In the genomic region with DNA sequence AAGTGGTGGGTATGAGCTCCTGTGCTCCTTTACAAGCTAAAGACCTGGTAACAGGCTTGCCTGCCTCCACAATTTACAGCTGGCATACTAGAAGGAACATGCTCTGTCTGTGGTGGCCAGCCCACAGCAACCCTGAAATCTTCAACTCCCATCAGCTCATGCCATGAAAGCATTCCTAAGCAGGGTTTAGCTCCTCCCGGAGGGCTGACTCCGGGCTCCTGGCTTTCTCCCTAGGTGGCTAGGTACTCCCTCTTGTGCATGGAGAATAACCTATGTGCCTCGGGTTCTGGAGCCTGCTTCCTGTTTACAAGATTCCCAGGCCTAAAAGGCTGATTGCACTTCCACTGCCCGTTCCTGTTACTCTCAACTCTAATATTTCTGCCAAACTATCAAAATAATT, we compare ENCODE assay signal across 16 mouse cellular contexts. TPM values are rescaled to one million over a fixed set of nuclear protein-coding genes. Genes with fewer than 3 reads are reported as not detected.
DNase-seq lines count a peak whose midpoint lies in the region; ATAC-seq and TF ChIP-seq lines count a peak whose summit lies in the region.
"Had no signal": no experiment of that assay in that cellular context is flagged by ENCODE, and none has a peak within 500 bp of the region (broad histone marks: within the 10 kb centered on the region; RNA-seq: fewer than 3 reads in every experiment).

No protein-coding gene starts in this region.

- WGBS in intestine, postnatal 0 days, result 50% methylated on average over 4 of the region's 4 CpGs
- WGBS in intestine, embryonic 16.5 days, result 36% methylated on average over 4 of the region's 4 CpGs
- 83% methylated on average over 4 of the region's 4 CpGs for whole genome bisulfite sequencing in midbrain, embryonic 11.5 days
- WGBS in midbrain, embryonic 16.5 days, result 63% methylated on average over 4 of the region's 4 CpGs
- WGBS in liver, embryonic 13.5 days (ENCODE audit: insufficient replicate concordance), result 75% methylated on average over 4 of the region's 4 CpGs

- H3K4me3 ChIP-seq in intestine, postnatal 0 days (ENCODE audit: low read depth, low read length), result no peak overlapping the region
- H3K4me3 ChIP-seq in intestine, embryonic 16.5 days (ENCODE audit: low read length), result no peak overlapping the region
- H3K4me3 ChIP-seq in midbrain, embryonic 11.5 days (ENCODE audit: low read depth, low read length), result no peak overlapping the region
- no peak overlapping the region for H3K4me3 ChIP-seq in midbrain, embryonic 16.5 days (ENCODE audit: low read depth, low read length)
- H3K4me3 ChIP-seq in liver, embryonic 13.5 days (replicated peaks), result no peak overlapping the region
- H3K4me3 ChIP-seq: kidney, embryonic 15.5 days; neural tube, embryonic 12.5 days had no signal

- no peaks in the 10 kb centered on the region for H3K27me3 ChIP-seq in intestine, postnatal 0 days (replicated peaks; ENCODE audit: control insufficient read depth, insufficient read depth, low read length)
- H3K27me3 ChIP-seq in intestine, embryonic 16.5 days (replicated peaks; ENCODE audit: control insufficient read depth, insufficient read depth, low read length), result no peaks in the 10 kb centered on the region
- no peaks in the 10 kb centered on the region for H3K27me3 ChIP-seq in midbrain, embryonic 11.5 days (ENCODE audit: control insufficient read depth, insufficient read depth, low read length)
- H3K27me3 ChIP-seq in midbrain, embryonic 16.5 days (ENCODE audit: control insufficient read depth, insufficient read depth, low read depth, low read length), result no peaks in the 10 kb centered on the region
- no peaks in the 10 kb centered on the region for H3K27me3 ChIP-seq in liver, embryonic 13.5 days
- H3K27me3 ChIP-seq: kidney, embryonic 15.5 days; neural tube, embryonic 12.5 days had no signal

- no peak overlapping the region for H3K9ac ChIP-seq in intestine, postnatal 0 days (ENCODE audit: low read depth, low read length)
- no peak overlapping the region for H3K9ac ChIP-seq in intestine, embryonic 16.5 days (ENCODE audit: low read depth, low read length)
- H3K9ac ChIP-seq in midbrain, embryonic 11.5 days (ENCODE audit: low read length), result no peak overlapping the region
- no peak overlapping the region for H3K9ac ChIP-seq in midbrain, embryonic 16.5 days (ENCODE audit: low read depth, low read length)
- H3K9ac ChIP-seq in liver, embryonic 13.5 days, result no peak overlapping the region
- H3K9ac ChIP-seq: kidney, embryonic 15.5 days; neural tube, embryonic 12.5 days had no signal

- no peak overlapping the region for H3K4me2 ChIP-seq in intestine, postnatal 0 days (replicated peaks; ENCODE audit: low read depth)
- no peak overlapping the region for H3K4me2 ChIP-seq in intestine, embryonic 16.5 days (ENCODE audit: low read depth, low read length)
- no peak overlapping the region for H3K4me2 ChIP-seq in midbrain, embryonic 11.5 days
- no peak overlapping the region for H3K4me2 ChIP-seq in midbrain, embryonic 16.5 days (ENCODE audit: low read length)
- no peak overlapping the region for H3K4me2 ChIP-seq in liver, embryonic 13.5 days
- H3K4me2 ChIP-seq: kidney, embryonic 15.5 days; neural tube, embryonic 12.5 days had no signal

- 0 out of 2 replicates have a peak overlapping the region, but pooled peaks have one; percentile 50 for H3K27ac ChIP-seq in intestine, postnatal 0 days (ENCODE audit: low read depth, low read length)
- H3K27ac ChIP-seq in intestine, embryonic 16.5 days (ENCODE audit: low read length), result no peak overlapping the region
- H3K27ac ChIP-seq in midbrain, embryonic 11.5 days (ENCODE audit: low read depth, low read length), result no peak overlapping the region
- no peak overlapping the region for H3K27ac ChIP-seq in midbrain, embryonic 16.5 days (ENCODE audit: low read length)
- no peak overlapping the region for H3K27ac ChIP-seq in liver, embryonic 13.5 days
- H3K27ac ChIP-seq: kidney, embryonic 15.5 days; macrophage; neural tube, embryonic 12.5 days had no signal

- H3K9me3 ChIP-seq in intestine, postnatal 0 days (ENCODE audit: control insufficient read depth), result no peaks in the 10 kb centered on the region
- no peaks in the 10 kb centered on the region for H3K9me3 ChIP-seq in intestine, embryonic 16.5 days (ENCODE audit: control insufficient read depth, low read length)
- H3K9me3 ChIP-seq in midbrain, embryonic 11.5 days (ENCODE audit: control insufficient read depth, low read length), result no peaks in the 10 kb centered on the region
- H3K9me3 ChIP-seq in midbrain, embryonic 16.5 days (replicated peaks; ENCODE audit: control insufficient read depth, low read length, poor library complexity, severe bottlenecking), result no peaks in the 10 kb centered on the region
- no peaks in the 10 kb centered on the region for H3K9me3 ChIP-seq in liver, embryonic 13.5 days (replicated peaks)
- H3K9me3 ChIP-seq: kidney, embryonic 15.5 days; neural tube, embryonic 12.5 days had no signal

- no peak for ATAC-seq in intestine, postnatal 0 days
- no peak for ATAC-seq in intestine, embryonic 16.5 days
- no peak for ATAC-seq in midbrain, embryonic 11.5 days (ENCODE audit: low FRiP score)
- no peak for ATAC-seq in midbrain, embryonic 16.5 days
- ATAC-seq in liver, embryonic 13.5 days (ENCODE audit: low read depth), result peak; percentile 13; the same call in 1 of the 2 replicates
- ATAC-seq in frontal cortex, adult (ENCODE audit: low TSS enrichment), result no peak
- ATAC-seq: CD4-positive, CD25-positive, alpha-beta regulatory T cell, adult 4 months had no signal

- peak; percentile 81 for DNase-seq in midbrain, embryonic 11.5 days (ENCODE audit: low spot score, missing footprints)
- DNase-seq in R1 (ENCODE audit: low read depth, low spot score), result peak; percentile 17
- DNase-seq in liver, embryonic 13.5 days, result no peak
- DNase-seq: cerebellum, adult 11 months; cerebellum, postnatal 25 days; gastrocnemius, postnatal 36 days; heart, postnatal 36 days; thymus, adult 2 months had no signal

- no peaks in the 10 kb centered on the region for H3K4me1 ChIP-seq in intestine, postnatal 0 days (replicated peaks; ENCODE audit: control insufficient read depth, insufficient read depth, low read length)
- H3K4me1 ChIP-seq in intestine, embryonic 16.5 days (ENCODE audit: control insufficient read depth, insufficient read depth, low read length), result no peaks in the 10 kb centered on the region
- no peaks in the 10 kb centered on the region for H3K4me1 ChIP-seq in midbrain, embryonic 11.5 days (ENCODE audit: control insufficient read depth, insufficient read depth, low read length)
- no peaks in the 10 kb centered on the region for H3K4me1 ChIP-seq in midbrain, embryonic 16.5 days (ENCODE audit: control insufficient read depth, insufficient read depth, low read length)
- H3K4me1 ChIP-seq in liver, embryonic 13.5 days (replicated peaks), result peaks cover 33% of the 10 kb centered on the region
- H3K4me1 ChIP-seq: kidney, embryonic 15.5 days; neural tube, embryonic 12.5 days had no signal

- H3K36me3 ChIP-seq in intestine, postnatal 0 days (ENCODE audit: control insufficient read depth, insufficient read depth), result peaks cover 50% of the 10 kb centered on the region
- peaks cover 12% of the 10 kb centered on the region for H3K36me3 ChIP-seq in intestine, embryonic 16.5 days (ENCODE audit: control insufficient read depth, insufficient read depth, low read length)
- H3K36me3 ChIP-seq in midbrain, embryonic 11.5 days (ENCODE audit: control insufficient read depth, insufficient read depth, low read length), result peaks cover 15% of the 10 kb centered on the region
- peaks cover 9% of the 10 kb centered on the region; the same call in 1 of the 2 replicates for H3K36me3 ChIP-seq in midbrain, embryonic 16.5 days (ENCODE audit: control insufficient read depth, insufficient read depth, low read length)
- H3K36me3 ChIP-seq in liver, embryonic 13.5 days, result peaks cover 88% of the 10 kb centered on the region

- no peak for TF ChIP-seq CTCF in intestine, postnatal 0 days (IDR thresholded peaks at IDR 0.05; ENCODE audit: low read depth)

RNA-seq across cellular contexts. Expression of a gene that starts 9.1 kb away (rescaled TPM):
- polyA plus RNA-seq in intestine, postnatal 0 days (2015; fragmentation: Nextera tagmentation; extraction: Ambion mirVana), result 0.42 and 0.52 TPM in 2 replicates
- polyA plus RNA-seq in intestine, embryonic 16.5 days (2015; fragmentation: Nextera tagmentation; extraction: Ambion mirVana), result 0.15 and 0.32 TPM in 2 replicates
- polyA plus RNA-seq in midbrain, embryonic 11.5 days (2014; fragmentation: Nextera tagmentation; extraction: Ambion mirVana), result 0.44 and 0.62 TPM in 2 replicates
- 0.70 and 0.89 TPM in 2 replicates for polyA plus RNA-seq in midbrain, embryonic 16.5 days (2015; fragmentation: Nextera tagmentation; extraction: Ambion mirVana)
- 0.13 TPM in 1 of 2 replicates, not detected in the other for polyA plus RNA-seq in liver, embryonic 13.5 days (2015; fragmentation: Nextera tagmentation; extraction: Ambion mirVana)

RNA-seq across cellular contexts. Expression of a gene that starts 9.4 kb away (rescaled TPM):
- 39.4 and 42.1 TPM in 2 replicates for polyA plus RNA-seq in intestine, postnatal 0 days (2015; fragmentation: Nextera tagmentation; extraction: Ambion mirVana)
- 48.0 and 49.6 TPM in 2 replicates for polyA plus RNA-seq in intestine, embryonic 16.5 days (2015; fragmentation: Nextera tagmentation; extraction: Ambion mirVana)
- polyA plus RNA-seq in midbrain, embryonic 11.5 days (2014; fragmentation: Nextera tagmentation; extraction: Ambion mirVana), result 57.5 and 64.4 TPM in 2 replicates
- polyA plus RNA-seq in midbrain, embryonic 16.5 days (2015; fragmentation: Nextera tagmentation; extraction: Ambion mirVana), result 30.3 and 31.0 TPM in 2 replicates
- 26.7 and 31.3 TPM in 2 replicates for polyA plus RNA-seq in liver, embryonic 13.5 days (2015; fragmentation: Nextera tagmentation; extraction: Ambion mirVana)

RNA-seq across cellular contexts. Expression of a gene that starts 13.5 kb away (rescaled TPM):
- 91.4 and 92.9 TPM in 2 replicates for polyA plus RNA-seq in intestine, postnatal 0 days (2015; fragmentation: Nextera tagmentation; extraction: Ambion mirVana)
- polyA plus RNA-seq in intestine, embryonic 16.5 days (2015; fragmentation: Nextera tagmentation; extraction: Ambion mirVana), result 164 and 184 TPM in 2 replicates
- polyA plus RNA-seq in midbrain, embryonic 11.5 days (2014; fragmentation: Nextera tagmentation; extraction: Ambion mirVana), result 304 and 334 TPM in 2 replicates
- 119 and 123 TPM in 2 replicates for polyA plus RNA-seq in midbrain, embryonic 16.5 days (2015; fragmentation: Nextera tagmentation; extraction: Ambion mirVana)
- 319 and 390 TPM in 2 replicates for polyA plus RNA-seq in liver, embryonic 13.5 days (2015; fragmentation: Nextera tagmentation; extraction: Ambion mirVana)

RNA-seq across cellular contexts. Expression of a gene that starts 19.1 kb away (rescaled TPM):
- 37.3 and 39.3 TPM in 2 replicates for polyA plus RNA-seq in intestine, postnatal 0 days (2015; fragmentation: Nextera tagmentation; extraction: Ambion mirVana)
- 130 and 144 TPM in 2 replicates for polyA plus RNA-seq in intestine, embryonic 16.5 days (2015; fragmentation: Nextera tagmentation; extraction: Ambion mirVana)
- polyA plus RNA-seq in midbrain, embryonic 11.5 days (2014; fragmentation: Nextera tagmentation; extraction: Ambion mirVana), result 277 and 307 TPM in 2 replicates
- 25.0 and 28.4 TPM in 2 replicates for polyA plus RNA-seq in midbrain, embryonic 16.5 days (2015; fragmentation: Nextera tagmentation; extraction: Ambion mirVana)
- polyA plus RNA-seq in liver, embryonic 13.5 days (2015; fragmentation: Nextera tagmentation; extraction: Ambion mirVana), result 158 and 183 TPM in 2 replicates

RNA-seq across cellular contexts. Expression of a gene that starts 19.4 kb away (rescaled TPM):
- 18.5 and 18.8 TPM in 2 replicates for polyA plus RNA-seq in intestine, postnatal 0 days (2015; fragmentation: Nextera tagmentation; extraction: Ambion mirVana)
- 35.7 and 36.9 TPM in 2 replicates for polyA plus RNA-seq in intestine, embryonic 16.5 days (2015; fragmentation: Nextera tagmentation; extraction: Ambion mirVana)
- 36.0 and 37.4 TPM in 2 replicates for polyA plus RNA-seq in midbrain, embryonic 11.5 days (2014; fragmentation: Nextera tagmentation; extraction: Ambion mirVana)
- 29.1 and 29.7 TPM in 2 replicates for polyA plus RNA-seq in midbrain, embryonic 16.5 days (2015; fragmentation: Nextera tagmentation; extraction: Ambion mirVana)
- polyA plus RNA-seq in liver, embryonic 13.5 days (2015; fragmentation: Nextera tagmentation; extraction: Ambion mirVana), result 20.2 and 21.9 TPM in 2 replicates
